Mouse (Mus musculus) layer of hippocampus, postnatal 36 days (tissue): Measurements from ENCODE around the gene Usp47. TPM values are rescaled to one million over a fixed set of nuclear protein-coding genes. Genes with fewer than 3 reads are reported as not detected.
"Not testable (repeated sequence)": the region's sequence is repeated elsewhere in the genome, so short reads cannot be mapped to it uniquely, and the experiment has no call there.

Experiments used
- DNase-seq, 2 experiments: peaks; one replicate each; pipeline ENCODE4 v3.0.0; 2022
- total RNA-seq, 2 experiments: library from RNA; stranded (reverse); gene quantifications; 2 replicates each; pipeline ENCODE4 v1.2.3; 2021

Gene Usp47
- total RNA-seq, 2 experiments from 2014 or later = 65.5 to 65.9 TPM

GRCm38 (mm10) chr7:112042758-112043157 is 19.5 kb downstream of the Usp47 start:
- no peak for DNase-seq

- DNase-seq = no peak
Measured at GRCm38 (mm10) chr7:112045249-112045648, 21.9 kb downstream of the Usp47 start.

- DNase-seq = no peak
Measured at GRCm38 (mm10) chr7:112045794-112046388, 22.6 kb downstream of the Usp47 start.

- no peak for DNase-seq
Measured at GRCm38 (mm10) chr7:112048643-112049042, 25.3 kb downstream of the Usp47 start.

DNA sequence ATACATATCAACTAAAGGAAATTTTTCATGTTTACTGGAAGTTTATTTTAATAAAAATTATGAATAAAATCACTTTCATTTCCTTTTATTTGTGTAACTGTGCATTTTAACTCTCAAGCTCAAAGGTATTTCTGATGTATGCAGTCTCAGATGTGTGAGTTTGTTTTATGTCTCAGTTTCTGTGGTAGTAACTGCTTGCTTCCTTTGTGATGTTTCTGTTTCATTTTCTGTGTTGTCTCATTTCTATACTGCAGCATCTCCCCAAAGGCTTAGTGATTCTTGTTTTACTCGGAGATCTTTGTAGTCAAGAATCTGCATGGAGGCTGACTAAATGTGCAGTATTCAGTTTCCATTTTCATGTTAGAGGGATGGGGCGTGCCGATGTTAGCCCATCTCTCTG is 30.4 kb downstream of the Usp47 start:
- no peak for DNase-seq

DNA sequence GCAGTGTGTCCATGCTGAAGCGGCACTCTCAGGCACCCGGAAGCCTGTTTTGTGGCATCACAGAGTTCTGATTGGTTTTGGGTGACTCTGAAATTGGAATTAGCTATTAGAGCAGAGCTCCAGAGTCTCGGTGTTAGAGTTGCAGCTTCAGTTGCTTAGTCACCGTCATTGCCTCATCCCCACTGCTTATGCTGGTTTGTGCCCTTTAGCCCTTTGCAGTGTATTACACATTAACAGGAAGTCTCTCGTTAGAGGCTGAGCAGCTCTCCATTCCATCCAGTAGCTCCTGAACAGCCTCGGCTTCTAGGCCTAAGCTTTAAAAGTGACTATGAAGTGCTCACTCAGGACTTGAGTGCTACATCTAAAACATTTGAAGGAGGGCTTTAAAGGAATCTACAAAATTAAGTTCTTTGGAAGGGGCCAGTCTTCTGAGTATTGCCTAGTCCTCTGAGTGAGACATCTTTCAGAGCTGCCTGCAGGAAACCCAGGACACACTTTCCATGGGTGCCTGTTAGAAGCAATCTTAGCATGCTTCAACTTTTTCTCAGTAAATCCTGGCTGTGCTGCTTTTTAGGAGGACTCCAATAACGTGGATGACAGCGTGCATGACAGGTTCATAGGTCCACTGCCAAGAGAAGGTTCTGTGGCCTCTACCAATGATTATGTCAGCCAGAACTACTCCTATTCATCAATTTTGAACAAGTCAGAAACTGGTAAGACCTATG is 32.8 kb downstream of the Usp47 start:
- DNase-seq = no peak

DNA sequence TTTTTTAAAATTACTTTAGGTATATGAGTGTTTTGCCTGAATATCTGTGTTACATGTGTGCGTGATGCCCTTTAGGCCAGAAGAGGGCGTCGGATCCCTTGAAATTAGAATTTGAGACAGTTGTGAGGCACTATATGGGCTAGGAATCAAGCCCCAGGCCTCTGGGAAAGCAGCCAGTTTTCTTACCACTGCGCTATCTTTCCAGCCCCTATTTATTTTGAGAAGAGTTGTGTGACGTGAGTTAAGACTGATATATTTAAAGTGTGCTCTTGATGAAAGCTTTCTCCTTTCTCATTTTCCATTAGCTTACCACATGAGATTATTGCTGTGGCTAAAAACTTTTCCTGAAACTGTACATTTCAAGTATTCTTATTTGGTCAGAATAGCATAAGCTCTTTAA is 51.6 kb downstream of the Usp47 start:
- no peak for DNase-seq

DNA sequence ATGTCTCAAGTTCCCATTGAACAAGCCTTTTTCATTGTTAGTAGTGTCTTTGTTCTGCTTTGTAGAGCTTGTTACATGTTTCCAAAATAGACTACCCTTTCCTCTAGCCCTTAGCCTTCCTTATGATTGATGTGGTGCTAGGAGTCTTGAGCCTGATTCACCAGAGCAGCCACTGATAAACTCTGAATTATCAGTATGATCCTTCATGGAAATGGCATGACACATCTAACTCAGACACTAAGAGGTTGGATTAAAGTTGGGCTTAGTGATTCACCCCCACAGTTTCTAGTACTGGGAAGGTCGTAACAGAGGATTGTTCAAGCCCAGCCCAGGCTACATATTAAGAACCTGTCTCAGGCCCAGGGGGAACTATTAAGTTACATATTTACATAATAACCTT is 59.3 kb downstream of the Usp47 start:
- DNase-seq = no peak

DNA sequence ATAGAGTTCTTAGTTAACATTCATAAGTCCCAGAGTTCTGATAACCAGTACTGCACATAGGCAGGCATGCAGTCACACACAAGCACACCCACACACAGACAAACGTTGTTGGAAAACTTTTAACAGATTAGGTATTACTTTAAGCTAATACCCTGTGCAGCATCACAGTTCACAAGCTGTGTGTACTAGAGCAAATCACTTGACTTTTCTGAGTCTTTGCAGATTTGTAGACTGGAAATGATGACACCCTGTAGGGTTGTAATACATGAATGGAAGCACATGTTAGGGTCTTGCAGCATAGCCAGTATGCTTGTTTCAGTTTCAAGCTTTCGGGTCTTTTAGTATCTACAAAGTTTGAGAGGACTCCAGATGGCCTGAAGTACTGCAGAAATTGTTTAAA is 60.9 kb downstream of the Usp47 start:
- no peak for DNase-seq

DNA sequence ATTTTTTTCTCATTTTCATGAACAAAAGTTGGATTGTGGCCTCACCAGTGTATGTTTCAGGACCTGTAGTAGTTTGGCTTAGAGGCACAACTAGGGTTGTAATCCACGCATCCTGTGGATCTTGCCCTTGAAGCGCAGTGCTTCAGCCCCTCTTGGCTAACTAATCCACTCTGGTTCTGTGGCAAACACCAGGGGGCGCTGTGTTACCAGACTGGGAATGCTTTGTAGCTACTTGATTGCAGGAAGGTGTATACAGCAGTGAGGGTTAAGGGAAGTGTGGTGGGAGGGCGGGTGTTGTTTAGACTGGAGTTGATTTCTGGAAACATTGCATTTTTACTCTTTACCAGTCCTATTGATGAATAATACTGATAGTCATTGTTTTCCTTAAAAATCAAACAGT is 61.8 kb downstream of the Usp47 start:
- DNase-seq = peak; percentile 76 to 80

DNA sequence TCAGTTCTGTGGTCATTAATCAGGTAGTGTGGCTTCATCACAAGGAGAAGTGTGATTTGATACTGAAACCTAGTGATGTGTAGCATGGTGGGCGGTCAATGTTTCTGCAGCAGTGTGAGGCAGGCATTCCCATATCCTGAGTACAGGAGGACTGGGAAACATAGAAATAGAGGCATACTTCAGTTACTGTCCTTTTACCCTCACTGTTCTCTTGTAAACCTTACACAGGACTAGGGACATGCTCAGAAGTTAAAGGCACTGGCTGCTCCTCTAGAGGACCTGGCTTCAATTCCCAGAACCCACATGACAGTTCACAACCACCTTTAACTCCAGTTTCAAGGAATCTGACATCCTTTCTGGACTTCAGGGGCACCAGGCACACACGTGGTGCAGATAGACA is 62.9 kb downstream of the Usp47 start:
- no peak for DNase-seq

DNA sequence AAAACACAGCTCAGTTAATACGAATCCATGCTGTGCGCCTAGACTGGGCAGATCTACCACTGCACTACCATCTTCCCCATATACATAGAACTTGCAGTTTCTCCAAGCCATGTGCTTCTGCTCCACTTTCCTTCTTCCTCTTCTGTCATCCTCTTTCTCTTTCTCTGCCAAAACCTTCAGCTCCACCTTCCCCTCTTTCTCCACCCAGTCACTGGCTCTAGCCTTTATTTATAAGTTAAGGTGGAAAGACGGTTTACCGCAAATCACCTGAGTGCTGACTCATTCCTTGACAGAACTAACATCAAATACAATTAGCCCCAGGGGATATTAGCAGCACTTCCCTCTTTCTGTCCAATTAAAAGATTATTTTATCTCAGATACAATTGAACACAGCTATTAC is 71.6 kb downstream of the Usp47 start:
- DNase-seq = not testable (repeated sequence)

DNA sequence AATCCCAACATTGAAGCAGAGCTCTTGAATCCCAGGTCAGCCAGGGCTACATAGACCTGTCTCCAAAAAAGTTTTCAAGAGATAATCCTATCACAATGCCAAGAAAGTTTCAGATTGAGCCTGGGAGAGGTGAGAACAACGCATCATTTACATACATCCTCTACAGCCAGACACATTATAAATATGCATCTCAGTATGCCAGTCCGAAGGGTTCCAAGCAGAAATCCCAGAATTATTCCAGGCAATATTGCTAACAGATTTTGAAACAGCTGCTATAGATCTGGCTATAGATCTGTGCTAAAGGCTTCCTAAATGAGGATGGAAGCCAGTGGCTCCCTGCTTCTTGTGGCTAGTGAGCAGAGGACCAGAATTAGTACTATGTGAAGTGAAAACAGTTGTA is 77.6 kb downstream of the Usp47 start:
- DNase-seq = no peak

GRCm38 (mm10) chr7:112102933-112103332 is 79.6 kb downstream of the Usp47 start:
- DNase-seq = no peak

- no peak for DNase-seq
Measured at GRCm38 (mm10) chr7:112103816-112104215, 80.5 kb downstream of the Usp47 start.

- DNase-seq = no peak
Measured at GRCm38 (mm10) chr7:112108757-112109156, 85.5 kb downstream of the Usp47 start.

DNA sequence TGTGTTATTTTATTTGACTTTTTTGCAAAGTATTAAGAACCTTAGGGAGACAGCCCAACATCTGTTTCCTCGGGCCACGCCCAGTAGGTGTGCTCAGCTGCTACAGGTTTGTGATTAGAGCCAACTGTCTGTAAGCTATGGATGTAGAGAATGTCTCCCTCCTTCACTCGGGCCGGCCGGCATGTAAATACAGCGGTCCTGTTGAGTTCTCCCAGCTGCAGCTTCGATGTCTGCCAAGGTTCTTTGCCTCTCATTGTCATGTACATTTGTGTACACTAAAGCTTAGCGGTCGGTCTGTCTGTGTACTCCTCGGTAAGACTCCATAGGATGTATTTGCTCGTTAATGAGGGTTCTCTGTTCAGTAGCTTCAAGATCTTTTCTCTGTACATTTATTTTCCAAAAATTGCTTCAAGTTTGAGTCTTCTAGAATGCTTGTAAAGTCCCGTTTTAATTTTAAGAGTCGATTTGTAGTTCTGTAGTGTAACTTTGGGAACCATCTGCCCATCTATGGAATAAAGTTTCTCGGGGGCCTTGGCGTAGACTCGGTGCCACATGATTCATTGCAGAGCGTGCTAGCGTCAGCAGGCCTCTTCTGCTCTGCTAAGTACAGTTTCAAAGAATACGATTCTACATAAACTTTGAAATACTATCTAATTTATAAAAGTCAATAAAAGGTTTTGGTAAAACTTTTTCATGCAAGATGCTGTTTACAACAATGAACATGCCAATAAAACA is 87.5 kb downstream of the Usp47 start:
- no peak for DNase-seq

DNA sequence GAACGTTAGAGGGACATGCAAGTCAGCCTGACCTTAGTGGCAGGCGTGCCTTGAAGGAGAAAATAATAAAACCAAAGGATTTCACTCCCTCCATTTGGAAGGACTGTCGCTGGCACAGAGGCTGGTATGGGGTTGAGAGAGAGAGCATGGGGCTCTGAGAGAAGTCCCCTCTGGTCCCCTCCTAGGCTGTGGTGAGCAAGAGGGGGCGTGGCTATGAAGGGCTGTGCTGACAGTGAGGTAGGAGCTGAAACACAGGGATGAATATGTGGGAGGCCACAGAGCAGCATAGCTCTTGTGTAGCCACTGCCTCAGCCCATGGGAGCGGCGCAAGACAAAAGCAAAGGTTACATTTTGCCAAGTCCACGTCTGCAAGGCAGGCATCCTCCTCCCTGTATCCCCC is 94.2 kb downstream of the Usp47 start:
- no peak for DNase-seq

GRCm38 (mm10) chr7:112118086-112118485 is 94.8 kb downstream of the Usp47 start:
- no peak for DNase-seq

DNA sequence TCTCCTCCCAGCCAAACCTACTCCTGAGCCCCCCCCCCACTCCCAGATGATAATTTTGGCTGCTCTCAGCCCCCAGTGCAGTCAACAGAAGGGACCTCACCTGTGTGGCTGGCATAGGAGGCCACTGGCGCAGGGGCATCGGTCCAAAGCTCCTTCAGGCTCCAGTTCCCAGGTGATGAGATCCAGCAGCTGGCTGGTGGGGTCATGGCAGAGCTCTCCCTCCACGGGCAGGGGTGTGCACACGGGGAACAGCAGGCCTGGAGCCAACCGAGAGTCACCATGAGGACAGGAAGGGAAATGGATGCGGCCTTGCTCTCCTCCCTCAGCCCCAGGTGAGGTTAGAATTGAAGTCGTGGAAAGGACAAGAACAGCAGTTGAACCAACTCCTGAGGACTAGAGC is 95.9 kb downstream of the Usp47 start:
- no peak for DNase-seq

GRCm38 (mm10) chr7:112120861-112121810 is 97.8 kb downstream of the Usp47 start:
- DNase-seq = no peak

- DNase-seq = no peak
Measured at GRCm38 (mm10) chr7:112121866-112122500, 98.7 kb downstream of the Usp47 start.
